Mouse (Mus musculus): ENCODE data around the gene Catip. TPM values are rescaled to one million over a fixed set of nuclear protein-coding genes. Genes with fewer than 3 reads are reported as not detected.

Gene Catip
- total RNA-seq, 2 experiments from 2014 or later = 0.48 to 0.50 TPM

DNA sequence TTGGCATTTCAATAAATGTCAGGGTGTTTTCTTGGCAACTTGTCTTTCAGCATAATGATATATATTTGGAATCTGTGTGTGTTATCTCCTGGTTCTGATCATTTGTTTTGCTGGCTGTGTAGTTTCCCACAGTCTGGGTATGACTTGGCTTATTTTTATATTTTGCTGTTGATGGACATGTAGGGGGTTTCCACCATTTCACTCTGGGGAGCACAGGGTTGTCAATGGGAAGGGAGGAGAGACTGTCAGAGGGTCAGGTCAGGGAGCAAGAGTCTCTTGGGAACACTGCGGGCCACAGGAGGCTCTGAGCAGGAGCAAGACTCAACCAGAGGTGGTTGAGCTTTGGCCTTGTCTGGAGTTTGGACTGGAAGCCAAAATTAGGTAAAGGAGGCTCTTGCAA is 19.6 kb upstream of the Catip start:
- no peak for DNase-seq (ENCODE audit: low spot score in 2 of 2)

DNA sequence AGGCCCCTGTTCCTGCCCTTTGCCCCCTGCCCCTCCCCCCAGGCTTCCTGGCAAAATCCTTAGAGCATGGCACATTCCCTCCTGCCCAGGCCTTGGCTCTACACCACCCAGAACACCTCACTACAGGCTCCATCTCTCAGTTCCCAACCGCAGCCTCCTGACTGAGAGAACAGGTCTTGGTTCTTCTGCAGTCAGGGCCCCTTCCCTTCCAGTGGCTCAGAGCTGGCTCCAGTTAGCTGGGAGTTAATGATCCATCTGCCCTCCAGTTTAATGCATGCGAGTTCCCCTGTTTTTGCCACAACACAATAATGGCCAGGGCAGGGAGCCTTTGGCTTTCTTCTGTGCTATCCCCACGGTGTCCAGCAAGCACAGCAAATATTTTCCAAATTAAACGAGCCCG is 18.7 kb upstream of the Catip start:
- DNase-seq (ENCODE audit: low spot score in 2 of 2) = no peak

DNA sequence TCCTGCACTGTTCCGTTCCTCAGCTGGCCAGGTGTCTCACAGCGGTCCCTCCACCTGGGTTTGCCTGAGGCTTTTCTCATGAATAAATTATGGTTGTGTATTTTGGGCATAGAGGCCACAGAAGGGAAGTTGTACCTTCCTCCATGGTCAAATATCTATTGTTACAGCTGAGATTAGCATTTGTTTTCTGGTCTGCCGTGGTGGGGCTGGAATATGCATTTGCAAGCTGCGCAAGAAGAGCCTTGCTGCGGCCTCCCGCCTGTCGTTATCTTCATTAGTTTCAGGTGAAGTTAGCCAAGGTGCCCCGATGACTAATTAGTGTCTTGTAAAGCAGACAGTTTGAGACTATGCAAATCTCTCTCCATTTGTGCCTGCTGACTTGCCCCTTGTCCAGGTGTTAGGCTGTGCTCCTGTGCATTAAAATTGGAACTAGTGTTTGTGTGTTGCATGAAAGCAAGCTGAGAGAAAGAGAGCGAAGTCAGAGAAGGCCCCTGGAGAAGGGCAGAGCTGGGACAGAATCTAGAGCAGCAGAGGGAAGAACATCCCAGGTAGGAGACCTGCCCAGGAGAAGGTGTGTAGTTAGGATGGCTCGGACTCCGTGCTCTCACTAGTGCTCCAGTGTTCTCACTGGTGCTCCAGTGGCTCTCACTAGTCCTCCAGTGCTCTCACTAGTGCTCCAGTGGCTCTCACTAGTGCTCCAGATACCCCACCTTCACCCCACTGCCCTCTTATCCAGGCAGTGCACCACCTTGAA is 17.6 kb upstream of the Catip start:
- no peak for DNase-seq (ENCODE audit: low spot score in 2 of 2)

DNA sequence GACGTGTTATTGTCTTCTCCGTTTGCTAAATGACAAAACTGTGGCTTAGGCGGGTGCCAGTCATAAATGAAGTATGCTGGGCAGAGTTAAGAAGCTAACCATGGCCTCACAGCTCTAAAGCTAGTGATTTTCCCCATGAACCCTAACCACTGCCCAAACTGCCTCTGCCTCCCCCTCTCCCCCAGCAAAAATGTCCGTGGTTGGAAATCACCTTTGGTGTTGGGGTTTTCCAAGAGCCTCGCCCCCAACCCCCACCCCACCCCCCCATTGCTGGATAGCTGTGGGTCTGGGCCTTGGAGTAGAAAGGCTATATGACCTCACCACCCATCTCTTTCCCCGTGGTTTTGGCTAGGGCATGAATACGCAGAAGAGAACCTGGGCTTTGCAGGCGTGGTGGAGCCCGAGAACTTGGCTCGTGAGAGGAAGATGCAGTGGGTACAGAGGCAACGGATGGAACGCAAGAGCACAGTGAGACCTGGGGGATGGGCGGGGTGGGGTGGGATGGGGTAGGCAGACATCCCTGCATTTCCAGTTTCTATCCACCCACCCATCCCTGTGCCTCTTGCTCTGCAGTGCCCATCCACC is 10.6 kb upstream of the Catip start:
- DNase-seq (ENCODE audit: low spot score in 2 of 2) = no peak

DNA sequence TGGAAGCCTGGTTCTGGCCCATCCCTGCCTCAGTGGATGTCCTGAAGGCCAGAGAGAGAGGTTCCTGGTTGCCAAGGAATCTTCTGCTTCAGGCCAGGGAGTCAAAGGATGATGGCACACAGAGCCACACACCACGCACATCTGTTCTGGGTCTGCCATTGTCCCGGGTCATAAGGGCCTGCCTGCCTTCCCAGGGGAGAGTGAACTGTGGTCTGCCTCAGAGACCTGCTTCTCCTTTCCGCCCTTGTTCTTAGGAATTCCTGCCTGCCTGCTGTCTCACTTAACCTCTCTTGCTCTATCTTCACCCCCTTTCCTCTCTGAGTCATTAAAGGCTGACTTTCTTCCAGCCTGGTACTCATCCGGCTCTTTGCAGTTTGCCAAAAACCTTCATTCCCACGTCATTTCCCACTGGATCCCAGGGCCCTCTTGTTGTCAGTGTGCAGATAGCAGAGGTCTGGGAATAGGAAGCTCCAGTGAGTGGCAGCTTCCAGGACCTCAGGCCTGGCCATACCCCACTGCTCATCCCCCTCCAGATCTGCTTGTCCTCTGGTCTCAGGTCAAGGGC is 9.3 kb upstream of the Catip start:
- DNase-seq (ENCODE audit: low spot score in 2 of 2) = no peak

DNA sequence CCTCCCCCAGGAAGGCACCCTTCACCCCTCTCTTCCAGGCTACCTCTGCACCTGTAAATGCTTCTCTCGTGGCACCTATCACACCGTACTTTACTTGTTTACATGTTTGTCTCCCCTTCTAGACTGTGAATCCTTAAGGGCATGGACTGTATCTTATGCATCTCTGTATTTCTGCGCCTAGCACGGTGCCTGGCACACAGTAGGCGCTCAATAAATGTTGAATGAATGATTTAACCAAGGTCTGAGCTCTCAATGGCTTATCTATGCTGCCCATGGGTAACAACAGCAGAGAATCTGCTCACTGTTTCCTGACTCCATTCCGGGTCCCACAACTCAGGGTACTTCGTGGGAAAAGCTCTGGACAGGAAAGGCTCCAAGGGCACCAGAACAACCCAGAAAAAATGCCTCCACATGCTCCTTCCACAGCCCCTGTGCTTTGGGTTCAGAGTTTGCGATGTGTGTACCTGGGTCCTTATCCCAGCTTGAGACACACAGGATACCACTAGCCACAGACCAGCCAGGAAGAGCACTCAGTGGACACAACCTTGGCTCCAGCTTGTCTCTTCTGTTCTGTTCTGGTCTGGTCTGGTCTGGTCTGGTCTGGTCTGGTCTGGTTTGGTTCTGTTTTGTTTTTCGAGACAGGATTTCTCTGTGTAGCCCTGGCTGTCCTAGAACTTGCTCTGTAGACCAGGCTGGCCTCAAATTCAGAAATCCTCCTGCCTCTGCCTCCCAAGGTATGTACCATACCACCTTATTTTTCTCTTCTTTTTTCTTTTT is 8.3 kb upstream of the Catip start:
- no peak for DNase-seq (ENCODE audit: low spot score in 2 of 2)

DNA sequence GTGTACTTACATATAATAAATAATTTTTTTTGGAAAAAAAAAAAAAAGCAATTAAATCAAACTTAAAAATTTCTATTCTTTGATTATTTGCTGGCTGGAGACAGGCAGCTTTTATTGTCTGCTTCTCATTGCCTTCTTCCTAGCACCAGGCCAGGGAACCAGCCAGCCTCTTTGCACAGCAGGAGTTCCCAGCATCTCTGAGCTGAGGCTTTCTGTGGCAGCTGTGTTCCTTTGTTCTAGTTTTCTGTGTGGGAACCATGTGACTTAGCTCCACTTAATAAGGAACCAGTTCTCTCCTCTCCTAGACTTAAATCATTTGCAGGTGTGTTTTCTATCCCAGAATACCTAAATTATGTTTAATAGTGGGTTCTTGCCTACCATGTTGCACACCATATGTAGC is 4.4 kb upstream of the Catip start:
- no peak for DNase-seq (ENCODE audit: low spot score in 2 of 2)

DNA sequence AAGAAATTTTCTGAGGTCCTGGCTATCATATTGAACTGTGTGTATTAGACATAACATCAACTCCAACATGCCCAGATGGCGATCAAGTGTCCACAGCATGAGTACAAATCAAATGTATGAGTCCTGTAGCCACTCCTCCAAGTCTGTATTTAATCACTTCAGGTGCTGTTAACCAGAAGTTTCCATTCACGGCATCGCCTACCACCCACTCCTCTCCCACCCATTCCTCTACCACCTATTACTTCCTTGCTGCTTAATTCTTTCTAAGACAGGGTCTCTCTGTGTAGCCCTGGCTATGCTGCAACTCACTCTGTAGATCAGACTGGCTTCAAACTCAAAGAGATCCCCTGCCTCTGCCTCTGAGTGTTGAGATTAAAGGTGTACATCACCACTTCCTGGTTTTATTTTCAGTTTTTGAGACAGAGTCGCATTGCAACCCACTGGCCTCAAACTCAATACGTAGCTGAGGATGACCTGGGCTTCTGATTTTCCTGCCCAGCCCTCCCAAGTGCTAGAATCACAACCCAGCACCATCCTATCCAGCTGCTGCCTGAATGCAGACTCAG is 1.9 kb upstream of the Catip start:
- DNase-seq (ENCODE audit: low spot score in 2 of 2) = no peak

DNA sequence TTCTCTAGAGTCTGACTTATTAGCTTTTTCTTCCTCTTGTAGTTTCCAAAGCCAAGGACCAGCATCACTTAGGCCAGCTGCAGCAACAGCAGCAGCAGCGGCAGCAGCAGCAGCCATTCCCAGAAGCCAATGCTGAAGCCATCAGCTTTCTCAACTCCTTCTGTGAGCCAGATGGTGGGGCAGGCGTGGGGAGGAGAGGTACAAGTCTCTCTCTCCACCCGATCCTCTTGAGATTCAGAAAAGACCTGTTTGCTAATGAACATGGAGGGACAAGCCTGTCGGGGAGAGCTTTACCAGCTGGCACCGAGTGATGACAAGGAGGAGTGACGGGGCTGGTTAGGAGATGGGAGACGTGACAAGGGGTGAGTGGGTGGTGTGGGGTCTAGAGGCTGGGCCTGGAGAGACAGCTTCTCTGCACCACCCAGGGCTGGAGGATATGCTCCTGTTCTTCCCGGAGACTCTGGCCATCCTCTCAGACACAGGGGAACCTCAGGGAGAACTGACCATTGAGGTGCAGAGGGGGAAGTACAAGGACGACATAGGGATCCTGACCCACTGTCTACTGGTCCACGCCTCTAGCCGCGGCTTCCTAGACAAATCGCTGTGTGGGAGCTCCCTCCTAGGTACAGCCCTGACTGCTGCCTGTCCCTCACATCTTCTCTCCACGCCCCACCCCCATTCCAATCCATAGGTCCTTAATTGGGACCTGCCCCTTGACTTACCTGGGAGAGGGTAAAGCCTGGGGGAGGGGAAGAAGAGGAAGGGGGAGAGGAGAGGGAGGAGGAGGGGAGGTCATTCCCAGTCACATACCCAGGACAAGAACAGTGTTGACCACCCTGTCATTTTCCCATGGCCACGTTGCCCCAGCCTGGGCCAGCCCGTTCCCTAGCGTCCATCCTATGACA is 669 bp downstream of the Catip start:
- no peak for DNase-seq (ENCODE audit: low spot score in 2 of 2)

DNA sequence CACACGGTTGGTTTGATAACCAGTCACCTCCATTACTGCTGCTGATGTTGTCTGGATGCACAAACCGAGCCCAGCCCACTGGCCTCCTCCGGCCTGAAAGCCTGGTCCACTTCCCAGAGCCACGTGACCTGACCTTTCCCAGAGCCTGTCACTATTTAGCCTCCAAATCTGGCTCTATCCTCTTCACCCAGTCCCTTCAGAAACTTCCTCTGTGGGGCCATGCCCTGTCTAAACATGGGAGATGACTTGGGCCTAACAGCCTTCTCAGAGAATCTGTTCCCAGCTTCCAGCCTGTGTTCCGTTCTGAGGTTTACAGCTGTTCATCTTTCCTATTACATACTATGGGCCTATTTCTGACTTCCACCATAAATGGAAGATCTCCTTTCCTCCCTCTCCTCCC is 1.5 kb downstream of the Catip start:
- no peak for DNase-seq (ENCODE audit: low spot score in 2 of 2)

DNA sequence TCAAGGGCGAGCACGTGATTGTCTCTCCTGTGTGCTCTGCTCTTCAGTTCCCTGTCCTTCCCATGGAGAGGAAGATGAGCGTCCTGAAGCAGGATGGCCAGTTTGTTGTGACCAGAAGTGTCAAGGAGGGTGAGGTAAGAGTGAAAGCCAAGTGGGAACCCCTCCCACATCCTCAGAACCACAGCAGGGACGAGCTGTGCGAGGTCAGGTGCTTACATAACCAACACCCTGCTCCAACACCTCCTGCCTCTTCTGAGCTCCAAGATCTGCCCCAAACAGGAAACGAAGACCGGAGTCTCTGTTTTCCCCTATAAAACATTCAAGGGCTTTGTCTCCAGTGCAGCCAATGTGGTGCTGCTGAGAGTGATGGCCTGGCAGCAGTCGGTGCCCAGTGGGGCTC is 2.4 kb downstream of the Catip start:
- no peak for DNase-seq (ENCODE audit: low spot score in 2 of 2)

DNA sequence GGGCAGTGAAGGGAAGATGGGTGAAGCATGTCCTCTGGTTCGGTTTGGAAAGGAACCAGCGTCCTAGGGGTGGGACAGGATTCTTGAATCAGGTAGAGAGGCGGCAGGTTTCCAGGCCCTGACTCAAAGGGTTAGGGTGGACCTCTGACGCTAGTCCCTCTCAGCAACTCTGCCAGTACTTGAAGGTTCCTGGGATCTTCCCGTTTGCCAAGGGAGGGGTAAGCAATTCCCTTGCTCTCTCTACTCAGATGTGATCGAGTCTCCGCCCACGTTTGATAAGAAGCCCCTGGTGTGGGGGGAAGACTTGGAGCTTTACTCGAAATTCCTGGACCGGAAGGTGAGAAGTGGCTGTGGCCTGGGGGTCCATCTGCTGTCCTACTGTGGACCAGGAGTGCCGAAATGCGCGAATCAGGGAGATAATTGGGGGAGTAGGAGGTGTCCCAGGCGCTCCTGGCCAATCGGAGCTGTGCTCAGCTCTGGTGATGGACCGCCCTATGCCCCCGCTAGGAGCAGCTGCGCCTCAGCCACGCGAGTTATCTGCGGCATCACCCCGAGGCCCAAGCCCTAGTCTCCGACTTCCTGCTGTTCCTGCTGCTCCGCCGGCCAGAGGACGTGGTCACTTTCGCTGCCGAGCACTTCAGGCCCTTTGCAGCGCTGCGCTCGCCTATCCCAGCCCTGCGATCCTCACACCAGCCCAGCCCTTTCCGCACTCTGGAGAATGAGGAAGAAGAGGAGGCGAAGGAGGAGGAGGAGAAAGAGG is 6.2 kb downstream of the Catip start:
- DNase-seq (ENCODE audit: low spot score in 2 of 2) = no peak

DNA sequence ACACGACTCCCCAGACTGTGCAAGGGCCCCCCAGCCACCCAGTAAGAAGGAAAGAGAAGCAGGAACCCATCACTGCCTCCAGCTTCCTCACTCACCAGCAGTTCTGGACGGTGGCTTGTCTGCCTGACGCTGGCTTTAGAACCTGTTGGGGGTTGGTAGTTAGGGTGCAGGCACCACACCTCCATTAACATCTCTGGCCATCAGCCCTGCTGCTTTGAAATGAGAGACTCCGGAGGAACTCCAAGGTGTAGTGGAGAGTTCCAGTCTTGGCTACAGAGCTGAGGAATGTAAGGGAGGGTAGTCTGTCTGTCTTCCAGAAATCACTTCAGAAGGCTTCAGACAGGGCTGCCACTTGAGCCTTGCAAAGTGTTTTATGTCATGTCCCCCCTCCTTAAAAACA is 8.1 kb downstream of the Catip start:
- no peak for DNase-seq (ENCODE audit: low spot score in 2 of 2)

DNA sequence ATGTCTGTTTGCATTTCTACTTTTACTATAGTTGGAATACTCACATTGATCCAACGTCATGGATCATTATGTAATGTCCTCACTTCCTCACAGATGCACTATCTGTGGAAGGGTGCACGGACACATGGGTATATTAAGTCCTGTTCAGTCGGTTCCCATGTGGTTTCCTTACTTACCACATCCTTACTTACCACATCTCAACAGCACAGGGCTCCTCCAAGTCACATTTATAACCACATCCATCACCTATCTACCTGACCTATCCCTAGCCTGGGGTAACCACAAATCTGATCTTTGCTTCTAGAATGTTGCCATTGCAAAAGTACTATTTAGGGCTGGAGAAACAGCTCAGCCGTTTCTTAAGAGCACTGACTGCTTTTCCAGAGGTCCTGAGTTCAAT is 11.5 kb downstream of the Catip start:
- DNase-seq (ENCODE audit: low spot score in 2 of 2) = no peak

DNA sequence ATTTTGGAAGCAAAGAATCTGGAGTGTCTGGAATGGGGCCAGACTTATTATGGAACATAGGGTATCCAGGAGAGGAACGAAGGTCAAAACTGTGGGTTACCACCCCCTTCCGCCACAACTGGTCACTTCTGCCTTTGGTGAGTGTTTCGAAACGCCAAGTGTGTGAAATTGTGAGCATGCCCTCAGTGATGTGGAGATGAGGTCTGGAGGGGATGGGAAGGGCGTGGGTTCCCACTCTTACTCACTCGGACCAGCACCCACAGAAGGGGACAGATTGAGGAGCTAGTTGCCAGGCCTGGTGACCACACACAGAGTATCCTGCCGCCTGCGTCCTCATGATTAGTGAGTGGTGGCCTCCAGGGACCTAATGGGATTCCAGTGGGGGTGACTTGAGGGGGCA is 13.1 kb downstream of the Catip start, which contains the start of gene Slc11a1:
TSS of gene Slc11a1 (plus strand) at position 216 of the 400 bp plus-strand sequence.
- no peak for DNase-seq (ENCODE audit: low spot score in 2 of 2)

DNA sequence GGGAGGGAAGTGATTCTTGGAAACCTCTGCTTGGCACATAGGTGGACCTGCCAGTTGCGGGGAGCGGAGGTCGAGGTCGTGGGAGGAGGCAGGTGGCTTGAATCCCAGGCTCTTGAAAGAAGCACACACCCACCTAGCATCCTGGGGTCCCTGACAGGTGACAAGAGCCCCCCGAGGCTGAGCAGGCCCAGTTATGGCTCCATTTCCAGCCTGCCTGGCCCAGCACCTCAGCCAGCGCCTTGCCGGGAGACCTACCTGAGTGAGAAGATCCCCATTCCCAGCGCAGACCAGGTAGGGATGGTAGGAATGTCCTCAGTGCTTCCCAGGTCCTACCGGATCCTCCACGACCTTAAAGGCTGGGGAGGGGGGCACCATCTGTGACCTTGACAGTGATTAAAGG is 13.7 kb downstream of the Catip start:
- no peak for DNase-seq (ENCODE audit: low spot score in 2 of 2)

DNA sequence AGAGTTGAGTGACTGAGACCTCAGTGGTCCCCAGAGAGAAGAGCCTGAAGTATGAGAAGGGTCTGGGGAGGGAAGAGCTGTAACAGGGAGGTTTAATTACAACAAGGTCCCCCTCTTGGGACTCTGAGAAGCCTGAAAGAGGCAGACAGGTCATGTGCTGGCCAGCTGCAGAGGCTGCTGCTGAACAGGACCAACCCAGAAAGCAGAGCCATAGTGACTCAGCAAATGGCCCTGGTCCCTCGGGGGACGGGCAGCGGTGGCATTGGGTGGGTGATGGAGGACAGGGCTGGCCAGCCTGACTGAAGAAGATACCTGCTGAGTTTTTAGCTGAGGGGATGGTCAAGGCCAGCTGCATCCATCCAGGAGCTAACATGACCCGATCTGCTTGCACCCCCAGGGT is 14.5 kb downstream of the Catip start:
- no peak for DNase-seq (ENCODE audit: low spot score in 2 of 2)

DNA sequence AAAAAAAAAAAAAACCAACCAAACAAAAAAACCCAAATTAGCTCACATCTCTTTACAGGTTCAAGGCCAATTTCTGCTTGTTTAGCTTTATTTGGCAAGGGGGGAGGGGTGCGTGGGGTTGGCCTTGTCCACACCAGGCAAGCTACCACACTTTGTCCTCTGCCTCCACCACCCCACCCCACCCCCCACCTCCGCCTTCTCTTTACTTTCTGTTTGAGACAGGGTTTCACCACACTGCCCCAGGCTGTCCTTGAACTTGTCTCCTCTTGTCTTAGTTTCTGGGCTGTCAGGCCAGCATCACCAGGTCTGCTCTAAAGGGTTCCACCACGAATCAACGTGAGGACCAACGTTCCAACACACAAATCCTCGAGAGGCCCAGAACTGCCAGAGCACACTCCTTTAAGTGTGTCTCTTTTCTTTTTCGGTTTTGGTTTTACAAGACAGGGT is 17.2 kb downstream of the Catip start:
- DNase-seq (ENCODE audit: low spot score in 2 of 2) = no peak

DNA sequence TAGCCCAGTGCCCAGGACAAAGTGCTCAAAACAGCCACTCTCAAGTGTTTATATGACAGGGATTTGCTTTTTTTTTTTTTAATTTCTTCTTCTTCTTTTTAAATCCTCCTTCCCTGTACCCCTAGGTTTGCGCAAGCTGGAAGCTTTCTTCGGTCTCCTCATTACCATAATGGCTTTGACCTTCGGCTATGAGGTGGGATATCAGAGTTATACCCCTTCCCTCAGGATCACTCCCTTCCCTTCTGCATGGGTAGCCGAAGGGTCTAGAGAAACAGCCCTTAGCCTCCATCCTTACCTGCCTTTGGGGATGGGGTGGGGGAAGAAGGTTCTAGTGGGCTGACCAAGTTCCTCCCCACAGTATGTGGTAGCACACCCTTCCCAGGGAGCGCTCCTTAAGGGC is 18.6 kb downstream of the Catip start:
- DNase-seq (ENCODE audit: low spot score in 2 of 2) = no peak

DNA sequence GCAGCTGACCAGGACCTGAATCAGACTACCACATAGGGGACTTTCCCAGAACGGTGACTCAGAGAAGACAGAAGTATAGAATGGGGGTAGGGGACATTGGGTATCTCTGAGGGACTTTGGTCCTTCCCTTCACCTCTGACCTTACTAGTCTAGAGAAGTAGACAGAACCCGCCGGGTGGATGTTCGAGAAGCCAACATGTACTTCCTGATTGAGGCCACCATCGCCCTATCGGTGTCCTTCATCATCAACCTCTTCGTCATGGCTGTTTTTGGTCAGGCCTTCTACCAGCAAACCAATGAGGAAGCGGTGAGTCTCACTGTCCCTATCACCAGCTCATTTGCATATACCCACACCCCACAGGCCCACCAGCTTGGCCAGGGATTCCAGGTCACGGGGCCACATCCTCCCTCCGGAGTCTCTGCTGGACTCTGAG is 19.7 kb downstream of the Catip start:
- DNase-seq (ENCODE audit: low spot score in 2 of 2) = no peak
